Mouse (Mus musculus) liver, adult 2 months (tissue): ENCODE measurements around the gene Tnnt3.

Experiments used
- CTCF ChIP-seq: fragments of 200-500 bp; IDR thresholded peaks from 2 replicates; pipeline ENCODE4 v1.5.1; 2011; ENCODE audit warnings: low read depth, low read length, control low read depth
- POLR2A ChIP-seq: fragments of 200-500 bp; IDR thresholded peaks from 2 replicates; pipeline ENCODE4 v1.6.1; 2011; ENCODE audit warnings: low read length, control low read depth; ENCODE audit not compliant: insufficient read depth; ENCODE audit errors: extremely low read depth

DNA sequence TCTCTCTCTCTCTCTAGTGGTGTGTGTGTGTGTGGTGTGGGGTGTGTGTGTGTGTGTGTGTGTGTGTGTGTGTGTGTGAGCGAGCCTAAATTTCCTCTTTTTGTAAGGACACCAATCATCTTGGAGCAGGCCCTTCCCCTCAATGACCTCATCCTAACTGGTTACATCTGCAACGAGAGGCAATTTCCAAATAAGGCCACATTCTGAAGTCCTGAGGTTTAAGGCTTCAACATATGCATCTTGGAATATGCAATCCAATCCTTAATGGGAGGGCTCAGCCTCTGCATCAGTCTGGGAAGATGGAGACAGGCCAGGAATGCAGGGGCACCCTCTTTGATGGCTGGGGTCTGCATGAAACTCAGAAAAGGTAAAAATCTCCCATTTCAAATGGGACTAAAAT is 40.6 kb upstream of the Tnnt3 start:
- TF ChIP-seq POLR2A, result no peak
- TF ChIP-seq CTCF, result no peak
